Mouse (Mus musculus) regulatory T cell (primary cell): ENCODE measurements at regions not wholly inside any gene's neighbourhood (a gene's known extent, or its start where the extent isn't known, plus 50 kb on each side); places are given as distances from the start of the nearest gene placed in this dataset.

Experiments
- in situ Hi-C: fragments of 300-600 bp; cut with MboI, MseI; formaldehyde crosslinking; loops from one replicate; pipeline ENCODE4 v1.15.1; 2025; ENCODE audit warnings: high pct_unique_total_duplicates

GRCm38 (mm10) chr1:28229611-28230010, 550.4 kb downstream of the Gm597 start:
- in situ Hi-C loops, result no loop called here

GRCm38 (mm10) chr1:28214243-28215038, 565.6 kb downstream of the Gm597 start:
- in situ Hi-C loops, result loop anchor here (5.0 kb wide), 1 partner anchor 43 kb away; no protein-coding TSS in a partner anchor
